Mouse (Mus musculus) testis, adult 2 months (tissue): ENCODE measurements at regions not wholly inside any gene's neighbourhood (a gene's known extent, or its start where the extent isn't known, plus 50 kb on each side); places are given as distances from the start of the nearest gene placed in this dataset.

Experiments
- H3K27ac ChIP-seq: fragments of 200-500 bp; 2 replicates; pipeline ENCODE4 v1.5.1; 2012; ENCODE audit warnings: low read depth, low read length; ENCODE audit not compliant: control insufficient read depth, insufficient read depth
- H3K27me3 ChIP-seq: fragments of 200-500 bp; 2 replicates; pipeline ENCODE4 v1.6.1; 2012; ENCODE audit warnings: mild to moderate bottlenecking, low read length, moderate library complexity; ENCODE audit not compliant: control insufficient read depth, insufficient read depth
- H3K36me3 ChIP-seq: fragments of 200-500 bp; 2 replicates; pipeline ENCODE4 v1.6.1; 2012; ENCODE audit warnings: mild to moderate bottlenecking, low read length; ENCODE audit not compliant: control insufficient read depth, insufficient read depth
- H3K4me1 ChIP-seq: fragments of 200-500 bp; 2 replicates; pipeline ENCODE4 v1.6.1; 2012; ENCODE audit warnings: low read length; ENCODE audit not compliant: control insufficient read depth, insufficient read depth
- H3K4me3 ChIP-seq: fragments of 200-500 bp; 2 replicates; pipeline ENCODE4 v1.5.1; 2012; ENCODE audit warnings: low read depth, mild to moderate bottlenecking, low read length, moderate library complexity, mixed read lengths; ENCODE audit not compliant: control insufficient read depth
- CTCF ChIP-seq: fragments of 200-500 bp; IDR thresholded peaks from 2 replicates; pipeline ENCODE4 v1.5.1; 2012; ENCODE audit warnings: low read depth, mild to moderate bottlenecking, inconsistent platforms, low read length, moderate library complexity; ENCODE audit not compliant: control insufficient read depth, insufficient read depth, insufficient replicate concordance
- POLR2A ChIP-seq: fragments of 200-500 bp; IDR thresholded peaks from 2 replicates; pipeline ENCODE4 v1.6.1; 2012; ENCODE audit warnings: low read depth, mild to moderate bottlenecking, inconsistent platforms, low read length, moderate library complexity; ENCODE audit not compliant: control insufficient read depth

GRCm38 (mm10) chr17:82199981-82200380 is 461.8 kb upstream of the Slc8a1 start:
- Histone ChIP-seq H3K27me3 (no peaks in the 10 kb centered on the region), H3K4me3 (no peak overlapping the region), H3K4me1 (no peaks in the 10 kb centered on the region), H3K27ac (no peak overlapping the region), H3K36me3 (no peaks in the 10 kb centered on the region)
- no peak for TF ChIP-seq POLR2A
- no peak for TF ChIP-seq CTCF

- H3K27ac ChIP-seq = no peak overlapping the region
- TF ChIP-seq POLR2A (no peak), CTCF (no peak)
- H3K4me1 ChIP-seq = no peaks in the 10 kb centered on the region
- H3K4me3 ChIP-seq = no peak overlapping the region
- no peaks in the 10 kb centered on the region for H3K27me3 ChIP-seq
- no peaks in the 10 kb centered on the region for H3K36me3 ChIP-seq
Observed at GRCm38 (mm10) chr17:82199031-82199642, 461.0 kb upstream of the Slc8a1 start.

- no peak for TF ChIP-seq POLR2A
- no peak for TF ChIP-seq CTCF
- Histone ChIP-seq H3K27ac (no peak overlapping the region), H3K4me3 (no peak overlapping the region), H3K36me3 (no peaks in the 10 kb centered on the region), H3K27me3 (no peaks in the 10 kb centered on the region), H3K4me1 (no peaks in the 10 kb centered on the region)
Observed at GRCm38 (mm10) chr17:82184261-82184660, 446.1 kb upstream of the Slc8a1 start.

- TF ChIP-seq POLR2A (no peak), CTCF (no peak)
- no peaks in the 10 kb centered on the region for H3K36me3 ChIP-seq
- no peaks in the 10 kb centered on the region for H3K4me1 ChIP-seq
- no peak overlapping the region for H3K27ac ChIP-seq
- no peaks in the 10 kb centered on the region for H3K27me3 ChIP-seq
- H3K4me3 ChIP-seq = no peak overlapping the region
Observed at GRCm38 (mm10) chr17:82171216-82171615, 433.0 kb upstream of the Slc8a1 start.

GRCm38 (mm10) chr17:82153446-82153845 is 415.3 kb upstream of the Slc8a1 start:
- no peak for TF ChIP-seq CTCF
- no peak for TF ChIP-seq POLR2A
- Histone ChIP-seq H3K4me1 (no peaks in the 10 kb centered on the region), H3K36me3 (no peaks in the 10 kb centered on the region), H3K4me3 (no peak overlapping the region), H3K27ac (no peak overlapping the region), H3K27me3 (no peaks in the 10 kb centered on the region)

GRCm38 (mm10) chr17:82134843-82135242 is 396.7 kb upstream of the Slc8a1 start:
- no peaks in the 10 kb centered on the region for H3K27me3 ChIP-seq
- H3K4me3 ChIP-seq = no peak overlapping the region
- TF ChIP-seq CTCF (no peak), POLR2A (no peak)
- no peaks in the 10 kb centered on the region for H3K36me3 ChIP-seq
- no peak overlapping the region for H3K27ac ChIP-seq
- H3K4me1 ChIP-seq = no peaks in the 10 kb centered on the region

- no peak overlapping the region for H3K4me3 ChIP-seq
- H3K27ac ChIP-seq = no peak overlapping the region
- H3K4me1 ChIP-seq = no peaks in the 10 kb centered on the region
- TF ChIP-seq POLR2A (no peak), CTCF (no peak)
- no peaks in the 10 kb centered on the region for H3K36me3 ChIP-seq
- no peaks in the 10 kb centered on the region for H3K27me3 ChIP-seq
Observed at GRCm38 (mm10) chr17:82132941-82133340, 394.8 kb upstream of the Slc8a1 start.

GRCm38 (mm10) chr17:82087141-82087540 is 349.0 kb upstream of the Slc8a1 start:
- no peaks in the 10 kb centered on the region for H3K36me3 ChIP-seq
- H3K27ac ChIP-seq = no peak overlapping the region
- TF ChIP-seq CTCF (no peak), POLR2A (no peak)
- H3K4me3 ChIP-seq = no peak overlapping the region
- H3K27me3 ChIP-seq = no peaks in the 10 kb centered on the region
- H3K4me1 ChIP-seq = no peaks in the 10 kb centered on the region
